Mouse (Mus musculus): ENCODE data around the gene Glis3.

The Glis3 gene

GRCm38 (mm10) chr19:28246186-28246585 is 433.7 kb downstream of the Glis3 start:
- DNase-seq (ENCODE audit: low read depth), result peak; percentile 27

- DNase-seq (ENCODE audit: low read depth), result no peak
Measured at GRCm38 (mm10) chr19:28238073-28238472, 441.8 kb downstream of the Glis3 start.

GRCm38 (mm10) chr19:28237621-28238020 is 442.3 kb downstream of the Glis3 start:
- DNase-seq (ENCODE audit: low read depth), result no peak

GRCm38 (mm10) chr19:28235571-28235970 is 444.3 kb downstream of the Glis3 start:
- DNase-seq (ENCODE audit: low read depth), result no peak

GRCm38 (mm10) chr19:28235096-28235495 is 444.8 kb downstream of the Glis3 start:
- no peak for DNase-seq (ENCODE audit: low read depth)

GRCm38 (mm10) chr19:28234676-28235075 is 445.2 kb downstream of the Glis3 start:
- DNase-seq (ENCODE audit: low read depth), result no peak

GRCm38 (mm10) chr19:28231511-28231910 is 448.4 kb downstream of the Glis3 start:
- no peak for DNase-seq (ENCODE audit: low read depth)

GRCm38 (mm10) chr19:28227526-28227925 is 452.4 kb downstream of the Glis3 start:
- no peak for DNase-seq (ENCODE audit: low read depth)

GRCm38 (mm10) chr19:28225651-28226050 is 454.2 kb downstream of the Glis3 start:
- no peak for DNase-seq (ENCODE audit: low read depth)

GRCm38 (mm10) chr19:28211630-28212029 is 468.2 kb downstream of the Glis3 start:
- DNase-seq (ENCODE audit: low read depth), result no peak

All from NIH3T3 (cell line).